Mouse (Mus musculus) stomach, postnatal 0 days (tissue): ENCODE data around the gene Siah1a.

Source experiments
- CTCF ChIP-seq: IDR thresholded peaks from 2 replicates; pipeline ENCODE4 v1.5.1; 2016; ENCODE audit warnings: antibody characterized with exemption, low read depth, mild to moderate bottlenecking, moderate library complexity
- EP300 ChIP-seq: optimal IDR thresholded peaks from 2 replicates; pipeline ENCODE3; 2016; ENCODE audit warnings: antibody characterized with exemption

DNA sequence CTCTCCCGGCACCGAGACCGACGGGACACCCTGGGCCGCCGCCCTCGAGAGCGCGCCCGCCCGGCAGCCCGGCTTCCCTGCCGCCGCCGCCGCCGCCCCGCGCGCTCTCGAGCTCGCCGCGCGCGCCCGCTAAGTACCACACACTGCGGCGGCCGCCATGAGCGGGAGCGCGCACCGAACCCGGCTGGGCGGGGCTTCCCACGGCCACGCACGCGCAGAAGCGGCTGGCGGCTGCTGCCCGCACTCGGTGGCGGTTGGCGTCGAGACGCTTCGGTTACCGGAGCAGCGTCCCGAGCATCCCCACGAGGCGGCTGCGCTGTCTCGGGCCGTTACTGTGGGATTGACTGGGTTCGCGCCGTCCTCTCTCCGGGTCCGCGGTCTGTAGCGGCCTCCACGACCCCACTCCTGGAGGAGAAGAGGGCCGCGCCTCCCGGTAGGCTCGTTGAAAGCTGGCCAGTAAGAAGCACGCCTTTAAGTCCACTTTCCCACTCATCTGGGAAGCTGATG lies 254 bp upstream of the Siah1a start:
- TF ChIP-seq CTCF (no peak), EP300 (no peak)
